Mouse (Mus musculus): ENCODE data around the gene Igsf6. TPM values are rescaled to one million over a fixed set of nuclear protein-coding genes. Genes with fewer than 3 reads are reported as not detected.
A peak's percentile ranks its signal among the peaks of the same experiment; 100 is the strongest.
"Not testable (repeated sequence)": the region's sequence is repeated elsewhere in the genome, so short reads cannot be mapped to it uniquely, and the experiment has no call there.

The Igsf6 gene
- polyA plus RNA-seq, 1 experiment from 2014 or later = 1.4 TPM

GRCm38 (mm10) chr7:121047624-121048023 is 26.7 kb downstream of the Igsf6 start:
- Histone ChIP-seq H3K4me3 (no peak overlapping the region), H3K9me3 (no peaks in the 10 kb centered on the region), H3K4me2 (replicated peaks) (no peak overlapping the region), H3K27me3 (no peaks in the 10 kb centered on the region), H3K27ac (replicated peaks) (no peak overlapping the region), H3K36me3 (peaks cover 28% of the 10 kb centered on the region), H3K9ac (replicated peaks) (no peak overlapping the region), H3K4me1 (no peaks in the 10 kb centered on the region)
- ATAC-seq (ENCODE audit: low FRiP score, low read depth) = no peak
- 96% methylated on average over 2 of the region's 2 CpGs for WGBS

GRCm38 (mm10) chr7:121045671-121046453 is 28.5 kb downstream of the Igsf6 start:
- H3K27me3 ChIP-seq = no peaks in the 10 kb centered on the region
- H3K4me1 ChIP-seq = no peaks in the 10 kb centered on the region
- ATAC-seq (ENCODE audit: low FRiP score, low read depth) = no peak
- no peak overlapping the region for H3K27ac ChIP-seq (replicated peaks)
- no peaks in the 10 kb centered on the region for H3K9me3 ChIP-seq
- peaks cover 18% of the 10 kb centered on the region for H3K36me3 ChIP-seq
- no peak overlapping the region for H3K4me2 ChIP-seq (replicated peaks)
- H3K9ac ChIP-seq (replicated peaks) = no peak overlapping the region
- whole genome bisulfite sequencing = 96% methylated on average over 6 of the region's 6 CpGs
- no peak overlapping the region for H3K4me3 ChIP-seq

- H3K9me3 ChIP-seq = no peaks in the 10 kb centered on the region
- no peaks in the 10 kb centered on the region for H3K4me1 ChIP-seq
- H3K4me2 ChIP-seq (replicated peaks) = no peak overlapping the region
- 86% methylated on average over 1 of the region's 1 CpGs for WGBS
- H3K4me3 ChIP-seq = no peak overlapping the region
- H3K9ac ChIP-seq (replicated peaks) = no peak overlapping the region
- no peaks in the 10 kb centered on the region for H3K27me3 ChIP-seq
- no peak overlapping the region for H3K27ac ChIP-seq (replicated peaks)
- peaks cover 10% of the 10 kb centered on the region for H3K36me3 ChIP-seq
- no peak for ATAC-seq (ENCODE audit: low FRiP score, low read depth)
These were observed 30.1 kb downstream of the Igsf6 start for GRCm38 (mm10) chr7:121044251-121044650.

- no peaks in the 10 kb centered on the region for H3K27me3 ChIP-seq
- ATAC-seq (ENCODE audit: low FRiP score, low read depth) = no peak
- no peaks in the 10 kb centered on the region for H3K9me3 ChIP-seq
- WGBS = 98% methylated on average over 1 of the region's 1 CpGs
- H3K9ac ChIP-seq (replicated peaks) = no peak overlapping the region
- H3K4me3 ChIP-seq = no peak overlapping the region
- H3K4me1 ChIP-seq = no peaks in the 10 kb centered on the region
- H3K27ac ChIP-seq (replicated peaks) = no peak overlapping the region
- peaks cover 8% of the 10 kb centered on the region for H3K36me3 ChIP-seq
- no peak overlapping the region for H3K4me2 ChIP-seq (replicated peaks)
These were observed 30.9 kb downstream of the Igsf6 start for GRCm38 (mm10) chr7:121043510-121043909.

GRCm38 (mm10) chr7:121043004-121043403 is 31.4 kb downstream of the Igsf6 start:
- H3K4me2 ChIP-seq (replicated peaks) = no peak overlapping the region
- H3K4me3 ChIP-seq = no peak overlapping the region
- 95% methylated on average over 3 of the region's 3 CpGs for WGBS
- no peak for ATAC-seq (ENCODE audit: low FRiP score, low read depth)
- 0 out of 2 replicates have a peak, but pooled peaks cover 4% of the 10 kb centered on the region for H3K36me3 ChIP-seq
- no peak overlapping the region for H3K27ac ChIP-seq (replicated peaks)
- H3K9ac ChIP-seq (replicated peaks) = no peak overlapping the region
- no peaks in the 10 kb centered on the region; the same call in 1 of the 2 replicates for H3K4me1 ChIP-seq
- no peaks in the 10 kb centered on the region for H3K9me3 ChIP-seq
- H3K27me3 ChIP-seq = no peaks in the 10 kb centered on the region

GRCm38 (mm10) chr7:121041989-121042388 is 32.4 kb downstream of the Igsf6 start:
- Histone ChIP-seq H3K9me3 (no peaks in the 10 kb centered on the region), H3K27ac (replicated peaks) (no peak overlapping the region), H3K36me3 (0 out of 2 replicates have a peak, but pooled peaks cover 4% of the 10 kb centered on the region), H3K27me3 (no peaks in the 10 kb centered on the region), H3K4me1 (peaks cover 7% of the 10 kb centered on the region), H3K9ac (replicated peaks) (no peak overlapping the region), H3K4me2 (replicated peaks) (no peak overlapping the region), H3K4me3 (no peak overlapping the region)
- no peak for ATAC-seq (ENCODE audit: low FRiP score, low read depth)
- 80% methylated on average over 1 of the region's 1 CpGs for WGBS

GRCm38 (mm10) chr7:121040595-121040994 is 33.8 kb downstream of the Igsf6 start:
- Histone ChIP-seq H3K4me2 (replicated peaks) (no peak overlapping the region), H3K9ac (replicated peaks) (no peak overlapping the region), H3K9me3 (no peaks in the 10 kb centered on the region), H3K4me3 (no peak overlapping the region), H3K36me3 (0 out of 2 replicates have a peak, but pooled peaks cover 4% of the 10 kb centered on the region), H3K27me3 (no peaks in the 10 kb centered on the region), H3K27ac (replicated peaks) (no peak overlapping the region), H3K4me1 (peaks cover 21% of the 10 kb centered on the region)
- ATAC-seq (ENCODE audit: low FRiP score, low read depth) = no peak
- 95% methylated on average over 4 of the region's 4 CpGs for WGBS

- peak overlapping the region; percentile 98 for H3K27ac ChIP-seq (replicated peaks)
- ATAC-seq (ENCODE audit: low FRiP score, low read depth) = peak; percentile 51; the same call in 1 of the 2 replicates
- H3K4me2 ChIP-seq (replicated peaks) = peak overlapping the region; percentile 76
- H3K4me1 ChIP-seq = peaks cover 25% of the 10 kb centered on the region
- no peaks in the 10 kb centered on the region for H3K36me3 ChIP-seq
- peaks cover 14% of the 10 kb centered on the region for H3K27me3 ChIP-seq
- peak overlapping the region; percentile 98 for H3K9ac ChIP-seq (replicated peaks)
- H3K9me3 ChIP-seq = no peaks in the 10 kb centered on the region
- under 1% methylated on average over 24 of the region's 24 CpGs for WGBS
- H3K4me3 ChIP-seq = peak overlapping the region; percentile 87
These were observed 39.1 kb downstream of the Igsf6 start for GRCm38 (mm10) chr7:121035161-121035721.

GRCm38 (mm10) chr7:121034701-121035141 is 39.7 kb downstream of the Igsf6 start:
- Histone ChIP-seq H3K4me3 (peak overlapping the region; percentile 87), H3K27me3 (peaks cover 17% of the 10 kb centered on the region), H3K9ac (replicated peaks) (peak overlapping the region; percentile 98), H3K9me3 (no peaks in the 10 kb centered on the region), H3K36me3 (no peaks in the 10 kb centered on the region), H3K4me1 (peaks cover 25% of the 10 kb centered on the region), H3K27ac (replicated peaks) (peak overlapping the region; percentile 98), H3K4me2 (replicated peaks) (peak overlapping the region; percentile 76)
- peak; percentile 77 for ATAC-seq (ENCODE audit: low FRiP score, low read depth)
- WGBS = 0% methylated on average over 47 of the region's 63 CpGs

GRCm38 (mm10) chr7:121033856-121034652 is 40.3 kb downstream of the Igsf6 start, which contains the start of gene Mettl9:
Gene Mettl9 (plus strand): TSS chr7:121034445.
- H3K27me3 ChIP-seq = peaks cover 21% of the 10 kb centered on the region
- peak within 1 kb of the TSS; percentile 98 for H3K27ac ChIP-seq (replicated peaks)
- no peaks in the 10 kb centered on the region for H3K36me3 ChIP-seq
- H3K4me3 ChIP-seq = peak within 1 kb of the TSS; percentile 87
- no peaks in the 10 kb centered on the region for H3K9me3 ChIP-seq
- H3K4me2 ChIP-seq (replicated peaks) = peak within 1 kb of the TSS; percentile 76
- ATAC-seq (ENCODE audit: low FRiP score, low read depth) = peak; percentile 98
- peak within 1 kb of the TSS; percentile 98 for H3K9ac ChIP-seq (replicated peaks)
- peaks cover 25% of the 10 kb centered on the region for H3K4me1 ChIP-seq
- WGBS = 3% methylated on average over 36 of the region's 43 CpGs

- not testable (repeated sequence) for H3K9me3 ChIP-seq; H3K36me3 ChIP-seq; H3K9ac ChIP-seq (replicated peaks); ATAC-seq (ENCODE audit: low FRiP score, low read depth); H3K4me3 ChIP-seq; H3K4me1 ChIP-seq; H3K4me2 ChIP-seq (replicated peaks); H3K27ac ChIP-seq (replicated peaks)
- H3K27me3 ChIP-seq = peaks cover 23% of the 10 kb centered on the region
These were observed 44.4 kb downstream of the Igsf6 start for GRCm38 (mm10) chr7:121029947-121030346.

GRCm38 (mm10) chr7:121026300-121026699 is 48.1 kb downstream of the Igsf6 start:
- WGBS = 72% methylated on average over 3 of the region's 3 CpGs
- no peak for ATAC-seq (ENCODE audit: low FRiP score, low read depth)
- H3K27me3 ChIP-seq = peaks cover 16% of the 10 kb centered on the region; the same call in 1 of the 2 replicates
- no peak overlapping the region for H3K4me2 ChIP-seq (replicated peaks)
- no peak overlapping the region for H3K27ac ChIP-seq (replicated peaks)
- no peak overlapping the region for H3K9ac ChIP-seq (replicated peaks)
- H3K9me3 ChIP-seq = no peaks in the 10 kb centered on the region
- H3K4me1 ChIP-seq = no peaks in the 10 kb centered on the region
- H3K36me3 ChIP-seq = no peaks in the 10 kb centered on the region
- H3K4me3 ChIP-seq = no peak overlapping the region
